Mouse (Mus musculus) inflammation-experienced regulatory T-cells, adult 6 months (primary cell): ENCODE results near the gene Pitpnm2. TPM values are rescaled to one million over a fixed set of nuclear protein-coding genes. Genes with fewer than 3 reads are reported as not detected.
A peak's percentile ranks its signal among the peaks of the same experiment; 100 is the strongest.

Experiments used
- ATAC-seq: one replicate; pipeline ENCODE4 v1.8.0; 2017
- polyA plus RNA-seq, 3 experiments: library from polyadenylated mRNA; unstranded; fragments of 100-300 nt; shearing (Covaris generic); gene quantifications; one replicate each; pipeline ENCODE4 v1.2.1; 2017

The Pitpnm2 gene
- polyA plus RNA-seq, 3 experiments from 2014 or later: 5.5 to 15.7 (median 11.1) TPM

- no peak for ATAC-seq
These were observed 74.4 kb downstream of the Pitpnm2 start for GRCm38 (mm10) chr5:124175138-124175537.

GRCm38 (mm10) chr5:124173012-124173985 lies 76.3 kb downstream of the Pitpnm2 start:
- no peak for ATAC-seq

- no peak for ATAC-seq
These were observed 77.3 kb downstream of the Pitpnm2 start for GRCm38 (mm10) chr5:124172246-124172645.

- no peak for ATAC-seq
These were observed 77.8 kb downstream of the Pitpnm2 start for GRCm38 (mm10) chr5:124171781-124172180.

GRCm38 (mm10) chr5:124169224-124169621 lies 80.3 kb downstream of the Pitpnm2 start:
- ATAC-seq: no peak

- ATAC-seq: no peak
These were observed 80.9 kb downstream of the Pitpnm2 start for GRCm38 (mm10) chr5:124168428-124169223.

- ATAC-seq: no peak
These were observed 81.9 kb downstream of the Pitpnm2 start for GRCm38 (mm10) chr5:124167621-124168020.

- ATAC-seq: no peak
These were observed 82.8 kb downstream of the Pitpnm2 start for GRCm38 (mm10) chr5:124166741-124167140.

- ATAC-seq: peak; percentile 21
These were observed 83.7 kb downstream of the Pitpnm2 start for GRCm38 (mm10) chr5:124165622-124166570.

- no peak for ATAC-seq
These were observed 86.1 kb downstream of the Pitpnm2 start for GRCm38 (mm10) chr5:124163445-124163844.

GRCm38 (mm10) chr5:124162577-124162976 lies 87.0 kb downstream of the Pitpnm2 start:
- ATAC-seq: peak; percentile 73

- ATAC-seq: no peak
These were observed 87.7 kb downstream of the Pitpnm2 start for GRCm38 (mm10) chr5:124161831-124162230.

- no peak for ATAC-seq
These were observed 90.1 kb downstream of the Pitpnm2 start for GRCm38 (mm10) chr5:124159453-124159852.

- no peak for ATAC-seq
These were observed 91.3 kb downstream of the Pitpnm2 start for GRCm38 (mm10) chr5:124158305-124158704.

- no peak for ATAC-seq
These were observed 93.6 kb downstream of the Pitpnm2 start for GRCm38 (mm10) chr5:124155943-124156342.

- ATAC-seq: no peak
These were observed 96.8 kb downstream of the Pitpnm2 start for GRCm38 (mm10) chr5:124152734-124153133.

GRCm38 (mm10) chr5:124150895-124151294 lies 98.7 kb downstream of the Pitpnm2 start:
- no peak for ATAC-seq

- no peak for ATAC-seq
These were observed 100.5 kb downstream of the Pitpnm2 start for GRCm38 (mm10) chr5:124149028-124149427.

- ATAC-seq: no peak
These were observed 111.5 kb downstream of the Pitpnm2 start for GRCm38 (mm10) chr5:124138066-124138465.

GRCm38 (mm10) chr5:124134261-124134660 lies 115.3 kb downstream of the Pitpnm2 start:
- no peak for ATAC-seq

GRCm38 (mm10) chr5:124125093-124125492 lies 124.5 kb downstream of the Pitpnm2 start:
- ATAC-seq: no peak

- ATAC-seq: no peak
These were observed 127.2 kb downstream of the Pitpnm2 start for GRCm38 (mm10) chr5:124122357-124122756.
